Mouse (Mus musculus): ENCODE data around the gene Phkb. TPM values are rescaled to one million over a fixed set of nuclear protein-coding genes. Genes with fewer than 3 reads are reported as not detected.

Gene Phkb
- polyA plus RNA-seq, 2 experiments = 4.7 to 10.7 TPM

DNA sequence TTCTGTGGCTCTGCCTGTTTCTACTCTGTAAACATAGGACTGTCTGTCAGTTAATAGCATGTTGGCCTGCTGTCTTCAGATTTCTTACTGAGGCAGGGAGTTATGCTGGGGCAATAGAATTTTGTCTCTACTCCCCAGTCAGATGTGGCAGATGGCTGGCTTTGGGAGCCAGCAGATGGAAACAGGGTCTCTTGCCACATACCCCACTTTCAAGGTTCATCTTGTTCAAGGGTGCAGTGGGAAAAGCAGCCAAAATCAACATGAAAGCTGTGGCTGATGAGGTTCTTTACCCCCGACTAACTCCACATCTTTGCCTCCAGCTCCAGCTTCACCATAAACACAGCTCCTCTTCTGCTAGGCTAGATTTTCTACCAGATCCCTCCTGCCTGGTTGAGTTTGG, 246.7 kb downstream of the Phkb start:
- Histone ChIP-seq H3K4me2 (ENCODE audit: low read depth) (no peak overlapping the region), H3K9ac (replicated peaks) (no peak overlapping the region), H3K4me3 (ENCODE audit: insufficient read depth in 1 of 2, low read depth in 2 of 2, low read length in 2 of 2) (no peak overlapping the region), H3K9me3 (ENCODE audit: control insufficient read depth, low read length) (no peaks in the 10 kb centered on the region), H3K4me1 (replicated peaks; ENCODE audit: control insufficient read depth in 2 of 2, insufficient read depth in 2 of 2, low read length in 1 of 2) (no peaks in the 10 kb centered on the region), H3K36me3 (replicated peaks; ENCODE audit: control insufficient read depth, insufficient read depth, low read depth) (no peaks in the 10 kb centered on the region), H3K27ac (no peak overlapping the region), H3K27me3 (ENCODE audit: control insufficient read depth, insufficient read depth, low read length) (no peaks in the 10 kb centered on the region)
- ATAC-seq (ENCODE audit: insufficient read depth) = no peak
- DNase-seq (ENCODE audit: low read depth in 3 of 3, low spot score in 3 of 3) = no peak
- TF ChIP-seq CTCF (IDR thresholded peaks at IDR 0.05; ENCODE audit: low read depth) (no peak), EP300 (IDR thresholded peaks at IDR 0.05; ENCODE audit: low read depth) (no peak)
- 54% methylated on average over 1 of the region's 1 CpGs for WGBS (ENCODE audit: insufficient replicate concordance)

DNA sequence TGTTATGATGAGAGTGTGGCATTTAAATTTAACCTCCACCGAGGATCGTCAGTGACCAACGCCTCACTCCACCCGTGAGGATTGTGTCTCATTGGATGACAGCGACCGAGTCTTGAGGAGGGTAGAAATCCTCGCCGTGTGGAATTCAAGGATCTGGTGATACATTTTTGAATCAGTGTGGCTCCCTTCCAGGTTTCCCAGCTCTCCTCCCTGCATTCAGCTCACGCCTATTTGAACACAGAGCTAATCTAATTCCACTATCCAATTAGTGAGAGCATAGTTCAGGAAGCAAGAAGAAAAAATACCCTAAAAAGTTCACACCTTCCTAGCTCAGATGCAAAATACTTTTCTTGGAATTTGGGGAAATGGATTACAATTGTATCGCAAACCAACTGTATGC, 249.9 kb downstream of the Phkb start:
- DNase-seq (ENCODE audit: low read depth in 3 of 3, low spot score in 3 of 3) (no peak), ATAC-seq (ENCODE audit: insufficient read depth) (no peak)
- Histone ChIP-seq H3K9ac (replicated peaks) (no peak overlapping the region), H3K36me3 (replicated peaks; ENCODE audit: control insufficient read depth, insufficient read depth, low read depth) (no peaks in the 10 kb centered on the region), H3K9me3 (ENCODE audit: control insufficient read depth, low read length) (no peaks in the 10 kb centered on the region), H3K27ac (no peak overlapping the region), H3K27me3 (ENCODE audit: control insufficient read depth, insufficient read depth, low read length) (no peaks in the 10 kb centered on the region), H3K4me2 (ENCODE audit: low read depth) (no peak overlapping the region), H3K4me1 (replicated peaks; ENCODE audit: control insufficient read depth in 2 of 2, insufficient read depth in 2 of 2, low read length in 1 of 2) (no peaks in the 10 kb centered on the region), H3K4me3 (ENCODE audit: insufficient read depth in 1 of 2, low read depth in 2 of 2, low read length in 2 of 2) (no peak overlapping the region)
- 76% methylated on average over 10 of the region's 10 CpGs for WGBS (ENCODE audit: insufficient replicate concordance)
- TF ChIP-seq CTCF (IDR thresholded peaks at IDR 0.05; ENCODE audit: low read depth) (no peak), EP300 (IDR thresholded peaks at IDR 0.05; ENCODE audit: low read depth) (no peak)

Other genes with a start within 250 kb of the Phkb start
- 0.42 and 0.56 TPM in 2 replicates for gene Neto2, start 140.0 kb upstream of the Phkb start, polyA plus RNA-seq (2012; rRNA removed)
- gene Neto2, start 140.0 kb upstream of the Phkb start, polyA plus RNA-seq (2014; fragmentation: Nextera tagmentation; extraction: Ambion mirVana) = 1.4 and 1.5 TPM in 2 replicates
- 7.1 and 8.9 TPM in 2 replicates for gene Itfg1, start within 50 bp of the Phkb start, polyA plus RNA-seq (2012; rRNA removed)
- 24.2 and 26.7 TPM in 2 replicates for gene Itfg1, start within 50 bp of the Phkb start, polyA plus RNA-seq (2014; fragmentation: Nextera tagmentation; extraction: Ambion mirVana)

All from liver, embryonic 14.5 days (tissue).